Mouse (Mus musculus): Measurements from ENCODE around the gene Nxph3.

DNA sequence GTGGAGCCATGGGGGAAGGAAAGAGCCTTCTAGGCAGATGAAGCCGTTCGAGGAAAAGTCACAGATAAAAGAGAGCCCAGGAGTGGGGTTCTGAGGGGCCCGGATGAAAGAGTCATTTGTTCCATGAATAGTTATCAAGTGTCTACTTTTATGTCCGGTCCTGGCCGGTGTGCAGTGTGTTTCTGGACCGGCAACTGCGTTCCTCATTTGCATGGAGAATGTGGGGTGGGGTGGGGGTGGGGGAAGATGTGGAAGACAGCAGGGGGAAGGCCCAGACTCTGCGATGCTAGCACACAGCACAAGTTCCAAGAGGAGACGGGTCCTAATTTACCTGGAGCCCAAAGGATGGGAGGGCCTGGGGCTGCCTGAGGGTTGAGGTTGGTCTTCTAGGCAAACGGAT, 4.9 kb upstream of the Nxph3 start:
- TF ChIP-seq CTCF (IDR thresholded peaks at IDR 0.05; ENCODE audit: low read depth) (no peak), EP300 (IDR thresholded peaks at IDR 0.05; ENCODE audit: low read depth) (no peak)

Data from liver, embryonic 14.5 days (tissue).